Mouse (Mus musculus) MEL (cell line): Measurements from ENCODE around the gene Ralb. TPM values are rescaled to one million over a fixed set of nuclear protein-coding genes. Genes with fewer than 3 reads are reported as not detected.

ENCODE experiments used
- DNase-seq: peaks from one replicate; pipeline ENCODE4 v3.0.0; 2011; ENCODE audit warnings: low read depth, low spot score
- H3K27ac ChIP-seq: 2 replicates; pipeline ENCODE4 v1.5.1; 2012; ENCODE audit warnings: low read depth, mild to moderate bottlenecking, control low read depth, low read length, moderate library complexity; ENCODE audit not compliant: control insufficient read depth
- H3K27me3 ChIP-seq, 2 experiments: fragments of 150-350 bp in 1 of 2; sonication (generic) in 1 of 2; 2 replicates each; pipeline ENCODE4 v1.6.1; 2012; ENCODE audit warnings: low read length in 2 of 2, mild to moderate bottlenecking in 2 of 2, improper control_type of control experiment in 1 of 2, moderate library complexity in 1 of 2; ENCODE audit not compliant: insufficient read depth in 2 of 2, control insufficient read depth in 1 of 2
- H3K36me3 ChIP-seq, 2 experiments: 2 replicates each; pipeline ENCODE4 v1.6.1; 2012 to 2014; ENCODE audit warnings: low read length in 2 of 2, improper control_type of control experiment in 1 of 2, inconsistent platforms in 1 of 2, mild to moderate bottlenecking in 1 of 2; ENCODE audit not compliant: insufficient read depth in 2 of 2, control insufficient read depth in 1 of 2
- H3K4me1 ChIP-seq, 2 experiments: fragments of 150-350 bp in 1 of 2; sonication (generic) in 1 of 2; 2 replicates each; pipeline ENCODE4 v1.6.1; 2012; ENCODE audit warnings: low read length in 2 of 2, improper control_type of control experiment in 1 of 2, mild to moderate bottlenecking in 1 of 2; ENCODE audit not compliant: insufficient read depth in 2 of 2, control insufficient read depth in 1 of 2
- H3K4me3 ChIP-seq, 2 experiments: fragments of 150-350 bp in 1 of 2; sonication (generic) in 1 of 2; 2 replicates each; pipeline ENCODE4 v1.5.1; 2012; ENCODE audit warnings: low read depth in 2 of 2, low read length in 2 of 2, mild to moderate bottlenecking in 2 of 2, moderate library complexity in 2 of 2, control low read depth in 1 of 2, improper control_type of control experiment in 1 of 2; ENCODE audit not compliant: control insufficient read depth in 1 of 2, insufficient read depth in 1 of 2
- H3K79me2 ChIP-seq: 2 replicates; pipeline ENCODE4 v1.6.1; 2012; ENCODE audit warnings: mild to moderate bottlenecking, low read length, moderate library complexity; ENCODE audit not compliant: control insufficient read depth, poor library complexity, insufficient read depth
- H3K9ac ChIP-seq: 2 replicates; pipeline ENCODE4 v1.6.1; 2012; ENCODE audit warnings: low read depth, mild to moderate bottlenecking, control low read depth, low read length, moderate library complexity; ENCODE audit not compliant: control insufficient read depth, poor library complexity, severe bottlenecking
- H3K9me3 ChIP-seq: fragments of 150-350 bp; sonication (generic); replicated peaks from 2 replicates; pipeline ENCODE4 v1.6.1; 2012; ENCODE audit warnings: mild to moderate bottlenecking, low read length, improper control_type of control experiment, moderate library complexity; ENCODE audit not compliant: insufficient read depth
- BHLHE40 ChIP-seq: IDR thresholded peaks from 2 replicates; pipeline ENCODE4 v1.6.1; 2012; ENCODE audit warnings: low read depth, mild to moderate bottlenecking, inconsistent platforms, low read length, improper control_type of control experiment, borderline replicate concordance
- CHD1 ChIP-seq: IDR thresholded peaks from 2 replicates; pipeline ENCODE4 v1.6.1; 2012; ENCODE audit warnings: low read depth, mild to moderate bottlenecking, inconsistent platforms, low read length, improper control_type of control experiment
- CHD2 ChIP-seq: IDR thresholded peaks from 2 replicates; pipeline ENCODE4 v1.6.1; 2011; ENCODE audit warnings: low read length, improper control_type of control experiment
- E2F4 ChIP-seq: IDR thresholded peaks from 2 replicates; pipeline ENCODE4 v1.6.1; 2011; ENCODE audit warnings: low read depth, low read length, improper control_type of control experiment, borderline replicate concordance
- HCFC1 ChIP-seq: IDR thresholded peaks from 2 replicates; pipeline ENCODE4 v1.6.1; 2012; ENCODE audit warnings: low read depth, mild to moderate bottlenecking, inconsistent platforms, low read length, improper control_type of control experiment, moderate library complexity
- JUND ChIP-seq: IDR thresholded peaks from 2 replicates; pipeline ENCODE4 v1.6.1; 2011; ENCODE audit warnings: low read depth, mild to moderate bottlenecking, improper control_type of control experiment, low read length
- MEF2A ChIP-seq: IDR thresholded peaks from 2 replicates; pipeline ENCODE4 v1.6.1; 2014; ENCODE audit warnings: low read depth, mild to moderate bottlenecking, inconsistent platforms, low read length, improper control_type of control experiment; ENCODE audit not compliant: poor library complexity, insufficient replicate concordance, severe bottlenecking; ENCODE audit errors: extremely low read depth
- MXI1 ChIP-seq: IDR thresholded peaks from 2 replicates; pipeline ENCODE4 v1.6.1; 2011; ENCODE audit warnings: mild to moderate bottlenecking, low read depth, low read length, improper control_type of control experiment
- NELFE ChIP-seq: IDR thresholded peaks from 2 replicates; pipeline ENCODE4 v1.6.1; 2011; ENCODE audit warnings: low read depth, low read length, improper control_type of control experiment
- NRF1 ChIP-seq: IDR thresholded peaks from 2 replicates; pipeline ENCODE4 v1.6.1; 2014; ENCODE audit warnings: low read depth, mild to moderate bottlenecking, inconsistent platforms, low read length, improper control_type of control experiment, moderate library complexity; ENCODE audit not compliant: poor library complexity, insufficient read depth, severe bottlenecking
- POLR2A ChIP-seq, 2 experiments: IDR thresholded peaks; 2 replicates each; pipeline ENCODE4 v1.6.1; 2011 to 2012; ENCODE audit warnings: low read length in 2 of 2, mild to moderate bottlenecking in 2 of 2, control low read depth in 1 of 2, improper control_type of control experiment in 1 of 2, low read depth in 1 of 2, moderate library complexity in 1 of 2; ENCODE audit not compliant: control insufficient read depth in 1 of 2, insufficient read depth in 1 of 2, poor library complexity in 1 of 2
- SIN3A ChIP-seq: IDR thresholded peaks from 2 replicates; pipeline ENCODE4 v1.6.1; 2012; ENCODE audit warnings: low read length, improper control_type of control experiment, inconsistent platforms
- TAL1 ChIP-seq: IDR thresholded peaks from 2 replicates; pipeline ENCODE4 v1.6.1; 2012; ENCODE audit warnings: mild to moderate bottlenecking, inconsistent platforms, low read length, moderate library complexity, mixed read lengths
- UBTF ChIP-seq: IDR thresholded peaks from 2 replicates; pipeline ENCODE4 v1.6.1; 2012; ENCODE audit warnings: low read depth, mild to moderate bottlenecking, inconsistent platforms, low read length, improper control_type of control experiment, moderate library complexity, borderline replicate concordance; ENCODE audit not compliant: insufficient read depth
- USF2 ChIP-seq, 2 experiments: IDR thresholded peaks; 2 replicates each; pipeline ENCODE4 v1.6.1; 2011 to 2012; ENCODE audit warnings: improper control_type of control experiment in 2 of 2, low read length in 2 of 2, borderline replicate concordance in 1 of 2, inconsistent platforms in 1 of 2, low read depth in 1 of 2, mild to moderate bottlenecking in 1 of 2; ENCODE audit not compliant: insufficient read depth in 1 of 2
- ZKSCAN1 ChIP-seq: IDR thresholded peaks from 2 replicates; pipeline ENCODE4 v1.6.1; 2012; ENCODE audit warnings: low read depth, mild to moderate bottlenecking, inconsistent platforms, low read length, improper control_type of control experiment, moderate library complexity
- polyA plus RNA-seq, 2 experiments: library from polyadenylated mRNA; stranded (reverse) in 1 of 2; unstranded in 1 of 2; fragments of >175 nt in 1 of 2; fragments of >200 nt in 1 of 2; gene quantifications; 2 replicates each; pipeline versions ENCODE4 v1.2.1 to v1.2.4; 2012; ENCODE audit warnings: low replicate concordance in 2 of 2, low read depth in 1 of 2; ENCODE audit not compliant: insufficient read length in 2 of 2, insufficient read depth in 1 of 2, missing spikeins in 1 of 2
- total RNA-seq: library from RNA; depleted of rRNA; stranded (reverse); fragments of 300-350 nt; gene quantifications from 2 replicates; pipeline ENCODE4 v1.2.3, GENCODE M21; 2012

Gene Ralb
- total and polyA plus RNA-seq, 3 experiments, result 28.0 to 45.1 TPM; not detected in 1

DNA sequence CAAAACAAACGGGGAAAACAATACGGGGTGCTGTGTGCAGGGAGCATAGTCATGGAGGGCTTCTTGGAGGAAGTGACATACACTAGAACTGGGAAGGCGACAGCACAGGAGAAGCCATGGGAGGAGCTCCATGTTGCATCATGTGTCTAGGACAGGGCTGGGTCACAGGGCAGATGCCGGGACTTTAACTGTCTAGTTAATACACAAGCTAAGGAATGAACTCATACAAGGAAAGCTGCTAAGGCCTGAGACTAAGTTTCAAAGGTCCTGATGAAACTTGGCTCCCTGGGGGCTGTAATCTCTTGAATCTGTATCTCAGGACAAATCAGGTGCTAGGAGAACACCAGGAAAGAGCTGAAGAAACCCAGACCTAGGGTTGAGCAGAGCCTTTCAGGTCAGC is 18.1 kb upstream of the Ralb start:
- no peak overlapping the region for H3K27ac ChIP-seq
- no peak overlapping the region for H3K9ac ChIP-seq
- no peak for DNase-seq
- H3K9me3 ChIP-seq, result no peaks in the 10 kb centered on the region
- H3K36me3 ChIP-seq, result peaks cover 0 to 19% of the 10 kb centered on the region in 2 experiments; a peak in 2 of 4 replicates
- H3K79me2 ChIP-seq, result peaks cover 16% of the 10 kb centered on the region
- no peak overlapping the region for H3K4me3 ChIP-seq
- TF ChIP-seq MEF2A (no peak), E2F4 (no peak), MXI1 (no peak), CHD1 (no peak), TAL1 (no peak), CHD2 (no peak), HCFC1 (no peak), JUND (no peak), SIN3A (no peak)
- H3K27me3 ChIP-seq, result no peaks in the 10 kb centered on the region
- H3K4me1 ChIP-seq, result peaks cover 1 to 34% of the 10 kb centered on the region in 2 experiments

GRCm38 (mm10) chr1:119521681-119522080 is 17.1 kb upstream of the Ralb start:
- H3K27me3 ChIP-seq, result no peaks in the 10 kb centered on the region
- no peak overlapping the region for H3K9ac ChIP-seq
- H3K4me3 ChIP-seq, result no peak overlapping the region
- H3K27ac ChIP-seq, result no peak overlapping the region
- H3K79me2 ChIP-seq, result peaks cover 8% of the 10 kb centered on the region
- peaks cover 0 to 11% of the 10 kb centered on the region in 2 experiments; a peak in 2 of 4 replicates for H3K36me3 ChIP-seq
- TF ChIP-seq HCFC1 (no peak), POLR2A (IDR thresholded peaks at IDR 0.05; ENCODE audit: control insufficient read depth in 1 of 2, insufficient read depth in 1 of 2, low read depth in 1 of 2, low read length in 2 of 2, poor library complexity in 1 of 2) (no peak), BHLHE40 (no peak), NRF1 (no peak), UBTF (no peak)
- H3K9me3 ChIP-seq, result no peaks in the 10 kb centered on the region
- DNase-seq, result no peak
- H3K4me1 ChIP-seq, result peaks cover under 1 to 25% of the 10 kb centered on the region in 2 experiments

- TF ChIP-seq ZKSCAN1, result no peak
- TF ChIP-seq USF2 (IDR thresholded peaks at IDR 0.05; ENCODE audit: borderline replicate concordance in 1 of 2, insufficient read depth in 1 of 2, low read depth in 1 of 2, low read length in 2 of 2), result no peak
- no peak for TF ChIP-seq NELFE
- Histone ChIP-seq H3K27me3 (no peaks in the 10 kb centered on the region), H3K36me3 (peaks cover 0 to 11% of the 10 kb centered on the region in 2 experiments; a peak in 2 of 4 replicates), H3K9me3 (no peaks in the 10 kb centered on the region), H3K4me3 (no peak overlapping the region), H3K9ac (no peak overlapping the region), H3K27ac (no peak overlapping the region), H3K4me1 (peaks cover 0 to 21% of the 10 kb centered on the region in 2 experiments), H3K79me2 (peaks cover 2% of the 10 kb centered on the region; the same call in 1 of the 2 replicates)
- no peak for DNase-seq
Observed at GRCm38 (mm10) chr1:119521029-119521428, 16.4 kb upstream of the Ralb start.
